Mouse (Mus musculus): ENCODE results near the gene Bub1. TPM values are rescaled to one million over a fixed set of nuclear protein-coding genes. Genes with fewer than 3 reads are reported as not detected.

Gene Bub1
- polyA plus RNA-seq, 1 experiment from 2014 or later = 23.2 TPM

GRCm38 (mm10) chr2:127774578-127774941 is 57.1 kb downstream of the Bub1 start:
- no peak overlapping the region for H3K4me2 ChIP-seq (ENCODE audit: low read length)
- peaks cover 26% of the 10 kb centered on the region for H3K36me3 ChIP-seq (ENCODE audit: control insufficient read depth, insufficient read depth, low read length)
- H3K4me3 ChIP-seq (ENCODE audit: control insufficient read depth in 1 of 2, insufficient read depth in 1 of 2, low read depth in 1 of 2, low read length in 2 of 2) = no peak overlapping the region
- no peaks in the 10 kb centered on the region for H3K4me1 ChIP-seq (ENCODE audit: control insufficient read depth in 2 of 2, insufficient read depth in 2 of 2, low read length in 2 of 2)
- H3K27me3 ChIP-seq (ENCODE audit: control insufficient read depth, insufficient read depth, low read length) = no peaks in the 10 kb centered on the region
- no peak overlapping the region for H3K9ac ChIP-seq (ENCODE audit: low read length)
- H3K27ac ChIP-seq (replicated peaks in 1 of 2; ENCODE audit: control insufficient read depth in 1 of 2, insufficient read depth in 1 of 2, low read depth in 2 of 2, low read length in 2 of 2) = no peak overlapping the region
- no peaks in the 10 kb centered on the region for H3K9me3 ChIP-seq (ENCODE audit: control insufficient read depth, low read length)
- 46% methylated on average over 1 of the region's 1 CpGs for WGBS
- no peak for ATAC-seq (ENCODE audit: insufficient number of reproducible peaks, insufficient read depth, low FRiP score, low read depth)

GRCm38 (mm10) chr2:127773938-127774577 is 57.6 kb downstream of the Bub1 start:
- no peak for ATAC-seq (ENCODE audit: insufficient number of reproducible peaks, insufficient read depth, low FRiP score, low read depth)
- WGBS = 54% methylated on average over 15 of the region's 15 CpGs
- H3K9me3 ChIP-seq (ENCODE audit: control insufficient read depth, low read length) = no peaks in the 10 kb centered on the region
- H3K4me2 ChIP-seq (ENCODE audit: low read length) = no peak overlapping the region
- no peak overlapping the region for H3K9ac ChIP-seq (ENCODE audit: low read length)
- H3K27me3 ChIP-seq (ENCODE audit: control insufficient read depth, insufficient read depth, low read length) = no peaks in the 10 kb centered on the region
- H3K4me3 ChIP-seq (ENCODE audit: control insufficient read depth in 1 of 2, insufficient read depth in 1 of 2, low read depth in 1 of 2, low read length in 2 of 2) = no peak overlapping the region
- H3K27ac ChIP-seq (replicated peaks in 1 of 2; ENCODE audit: control insufficient read depth in 1 of 2, insufficient read depth in 1 of 2, low read depth in 2 of 2, low read length in 2 of 2) = no peak overlapping the region
- no peaks in the 10 kb centered on the region for H3K4me1 ChIP-seq (ENCODE audit: control insufficient read depth in 2 of 2, insufficient read depth in 2 of 2, low read length in 2 of 2)
- H3K36me3 ChIP-seq (ENCODE audit: control insufficient read depth, insufficient read depth, low read length) = peaks cover 24% of the 10 kb centered on the region

DNA sequence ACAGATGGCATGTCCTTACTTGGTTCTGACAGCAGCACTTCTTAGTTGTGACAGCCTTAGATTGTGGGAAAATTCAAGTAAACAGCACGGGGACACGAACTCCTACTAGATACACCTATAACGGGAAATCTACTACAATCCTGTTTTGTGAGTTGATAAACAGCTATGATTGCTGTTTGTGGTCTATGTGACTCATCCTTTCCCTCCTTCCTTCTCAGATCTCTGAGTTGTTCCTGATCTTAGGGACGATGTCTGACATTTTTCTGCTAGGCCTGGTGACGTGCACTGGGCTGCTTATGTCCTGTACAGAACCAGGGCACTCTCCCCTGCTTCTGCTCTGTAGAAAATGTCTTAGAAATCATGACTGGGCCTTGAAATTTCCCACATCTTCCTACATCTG is 70.1 kb downstream of the Bub1 start:
- Histone ChIP-seq H3K4me3 (ENCODE audit: control insufficient read depth in 1 of 2, insufficient read depth in 1 of 2, low read depth in 1 of 2, low read length in 2 of 2) (no peak overlapping the region), H3K9ac (ENCODE audit: low read length) (no peak overlapping the region)
- no peak for ATAC-seq (ENCODE audit: insufficient number of reproducible peaks, insufficient read depth, low FRiP score, low read depth)

DNA sequence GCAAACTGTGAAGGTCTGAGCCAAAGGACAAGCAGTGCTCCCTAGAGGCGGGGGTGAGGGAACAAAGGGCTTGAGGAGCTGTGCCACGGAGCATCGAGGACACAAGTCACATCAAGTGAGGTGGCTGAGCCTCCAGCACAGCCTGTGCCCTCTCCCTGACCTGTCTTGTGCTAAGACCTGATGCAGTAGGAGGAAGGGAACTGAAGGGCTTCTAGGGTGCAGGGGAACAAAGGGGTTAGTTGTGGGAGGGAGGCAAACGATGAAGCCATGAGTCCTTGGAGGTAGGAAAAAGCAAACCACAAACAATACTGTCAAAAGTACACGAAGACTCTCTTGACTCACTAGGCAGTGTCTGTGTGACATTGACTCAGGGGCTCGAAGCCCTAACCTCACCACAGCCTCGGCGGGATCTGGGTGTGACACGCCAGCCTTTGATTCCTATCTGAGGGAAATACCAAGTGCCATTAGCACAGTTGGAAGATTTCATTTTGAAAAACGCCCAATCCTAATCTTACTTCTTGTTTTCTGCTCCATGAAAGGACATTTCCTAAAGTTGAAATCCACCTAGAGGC is 71.2 kb downstream of the Bub1 start:
- H3K4me1 ChIP-seq (ENCODE audit: control insufficient read depth in 2 of 2, insufficient read depth in 2 of 2, low read length in 2 of 2) = peaks cover 3 to 19% of the 10 kb centered on the region in 2 experiments

More for the DNA sequence above, 70.1 kb downstream of the Bub1 start:
- Histone ChIP-seq H3K27me3 (ENCODE audit: control insufficient read depth, insufficient read depth, low read length) (no peaks in the 10 kb centered on the region), H3K36me3 (ENCODE audit: control insufficient read depth, insufficient read depth, low read length) (peaks cover 16% of the 10 kb centered on the region; the same call in 1 of the 2 replicates), H3K27ac (replicated peaks in 1 of 2; ENCODE audit: control insufficient read depth in 1 of 2, insufficient read depth in 1 of 2, low read depth in 2 of 2, low read length in 2 of 2) (no peak overlapping the region), H3K4me1 (ENCODE audit: control insufficient read depth in 2 of 2, insufficient read depth in 2 of 2, low read length in 2 of 2) (peaks cover 3 to 19% of the 10 kb centered on the region in 2 experiments), H3K4me2 (ENCODE audit: low read length) (no peak overlapping the region), H3K9me3 (ENCODE audit: control insufficient read depth, low read length) (no peaks in the 10 kb centered on the region)
- WGBS = 74% methylated on average over 5 of the region's 5 CpGs

GRCm38 (mm10) chr2:127760014-127760413 is 71.7 kb downstream of the Bub1 start:
- Histone ChIP-seq H3K27ac (replicated peaks in 1 of 2; ENCODE audit: control insufficient read depth in 1 of 2, insufficient read depth in 1 of 2, low read depth in 2 of 2, low read length in 2 of 2) (no peak overlapping the region), H3K4me3 (ENCODE audit: control insufficient read depth in 1 of 2, insufficient read depth in 1 of 2, low read depth in 1 of 2, low read length in 2 of 2) (no peak overlapping the region), H3K27me3 (ENCODE audit: control insufficient read depth, insufficient read depth, low read length) (no peaks in the 10 kb centered on the region), H3K4me2 (ENCODE audit: low read length) (no peak overlapping the region), H3K36me3 (ENCODE audit: control insufficient read depth, insufficient read depth, low read length) (0 out of 2 replicates have a peak, but pooled peaks cover 12% of the 10 kb centered on the region), H3K9ac (ENCODE audit: low read length) (no peak overlapping the region; the same call in 1 of the 2 replicates), H3K9me3 (ENCODE audit: control insufficient read depth, low read length) (no peaks in the 10 kb centered on the region), H3K4me1 (ENCODE audit: control insufficient read depth in 2 of 2, insufficient read depth in 2 of 2, low read length in 2 of 2) (peaks cover 3 to 19% of the 10 kb centered on the region in 2 experiments)
- no peak for ATAC-seq (ENCODE audit: insufficient number of reproducible peaks, insufficient read depth, low FRiP score, low read depth)
- 80% methylated on average over 6 of the region's 6 CpGs for WGBS

More for the DNA sequence above, 71.2 kb downstream of the Bub1 start:
- H3K27ac ChIP-seq (replicated peaks in 1 of 2; ENCODE audit: control insufficient read depth in 1 of 2, insufficient read depth in 1 of 2, low read depth in 2 of 2, low read length in 2 of 2) = no peak overlapping the region
- no peak overlapping the region for H3K4me2 ChIP-seq (ENCODE audit: low read length)
- no peak for ATAC-seq (ENCODE audit: insufficient number of reproducible peaks, insufficient read depth, low FRiP score, low read depth)
- H3K9ac ChIP-seq (ENCODE audit: low read length) = no peak overlapping the region; the same call in 1 of the 2 replicates
- H3K4me3 ChIP-seq (ENCODE audit: control insufficient read depth in 1 of 2, insufficient read depth in 1 of 2, low read depth in 1 of 2, low read length in 2 of 2) = no peak overlapping the region
- WGBS = 69% methylated on average over 10 of the region's 10 CpGs
- H3K36me3 ChIP-seq (ENCODE audit: control insufficient read depth, insufficient read depth, low read length) = peaks cover 15% of the 10 kb centered on the region; the same call in 1 of the 2 replicates
- H3K9me3 ChIP-seq (ENCODE audit: control insufficient read depth, low read length) = no peaks in the 10 kb centered on the region
- H3K27me3 ChIP-seq (ENCODE audit: control insufficient read depth, insufficient read depth, low read length) = no peaks in the 10 kb centered on the region

DNA sequence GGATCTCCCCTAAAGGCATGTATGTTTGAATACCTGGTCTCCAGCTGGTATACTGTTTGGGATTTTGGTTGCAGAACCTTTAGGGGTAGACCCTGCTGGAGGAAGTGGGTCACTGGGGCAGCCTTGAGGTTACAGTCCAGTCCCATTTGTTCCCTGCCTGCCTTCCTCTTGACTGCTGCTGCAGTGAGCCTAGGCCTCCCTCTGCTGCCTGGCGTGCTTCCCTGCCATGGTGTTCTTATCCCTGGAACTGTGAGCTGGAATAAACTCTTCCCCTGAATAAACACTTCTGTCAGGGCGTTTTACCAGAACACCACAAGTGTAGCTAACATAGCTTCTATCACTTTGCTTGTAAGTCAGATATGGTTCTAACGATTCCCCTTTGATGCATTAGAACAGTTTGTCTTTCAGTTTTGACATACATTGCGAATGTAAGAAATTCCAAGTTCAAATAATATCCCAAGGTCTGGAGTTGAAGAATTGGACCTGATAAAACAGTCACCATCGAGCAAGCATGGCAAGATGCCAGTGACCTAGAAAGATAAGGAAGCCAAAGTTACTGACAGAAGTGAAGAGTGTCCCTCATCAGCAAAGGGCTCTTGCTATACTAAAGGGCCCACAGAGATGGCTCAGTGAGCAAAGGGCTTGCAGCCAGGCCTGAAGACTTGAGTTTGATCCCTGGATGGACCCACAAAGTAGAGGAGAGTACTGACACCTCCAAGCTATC is 72.3 kb downstream of the Bub1 start:
- peaks cover 3 to 19% of the 10 kb centered on the region in 2 experiments for H3K4me1 ChIP-seq (ENCODE audit: control insufficient read depth in 2 of 2, insufficient read depth in 2 of 2, low read length in 2 of 2)
- WGBS = 30% methylated on average over 5 of the region's 5 CpGs

GRCm38 (mm10) chr2:127757171-127757570 is 74.5 kb downstream of the Bub1 start:
- Histone ChIP-seq H3K9me3 (ENCODE audit: control insufficient read depth, low read length) (no peaks in the 10 kb centered on the region), H3K4me2 (ENCODE audit: low read length) (peak overlapping the region; percentile 26; the same call in 1 of the 2 replicates), H3K27ac (replicated peaks in 1 of 2; ENCODE audit: control insufficient read depth in 1 of 2, insufficient read depth in 1 of 2, low read depth in 2 of 2, low read length in 2 of 2) (no peak overlapping the region), H3K36me3 (ENCODE audit: control insufficient read depth, insufficient read depth, low read length) (0 out of 2 replicates have a peak, but pooled peaks cover 8% of the 10 kb centered on the region), H3K9ac (ENCODE audit: low read length) (peak overlapping the region; percentile 35), H3K4me3 (ENCODE audit: control insufficient read depth in 1 of 2, insufficient read depth in 1 of 2, low read depth in 1 of 2, low read length in 2 of 2) (no peak overlapping the region), H3K4me1 (ENCODE audit: control insufficient read depth in 2 of 2, insufficient read depth in 2 of 2, low read length in 2 of 2) (peaks cover 3 to 19% of the 10 kb centered on the region in 2 experiments), H3K27me3 (ENCODE audit: control insufficient read depth, insufficient read depth, low read length) (no peaks in the 10 kb centered on the region)
- no peak for ATAC-seq (ENCODE audit: insufficient number of reproducible peaks, insufficient read depth, low FRiP score, low read depth)
- WGBS = 28% methylated on average over 8 of the region's 8 CpGs

More for the DNA sequence above, 72.3 kb downstream of the Bub1 start:
- Histone ChIP-seq H3K9me3 (ENCODE audit: control insufficient read depth, low read length) (no peaks in the 10 kb centered on the region), H3K27me3 (ENCODE audit: control insufficient read depth, insufficient read depth, low read length) (no peaks in the 10 kb centered on the region), H3K36me3 (ENCODE audit: control insufficient read depth, insufficient read depth, low read length) (0 out of 2 replicates have a peak, but pooled peaks cover 12% of the 10 kb centered on the region), H3K4me2 (ENCODE audit: low read length) (no peak overlapping the region), H3K27ac (replicated peaks in 1 of 2; ENCODE audit: control insufficient read depth in 1 of 2, insufficient read depth in 1 of 2, low read depth in 2 of 2, low read length in 2 of 2) (peak overlapping the region in 1 of 2 experiments; percentile 42; a peak in 2 of 4 replicates), H3K9ac (ENCODE audit: low read length) (no peak overlapping the region), H3K4me3 (ENCODE audit: control insufficient read depth in 1 of 2, insufficient read depth in 1 of 2, low read depth in 1 of 2, low read length in 2 of 2) (no peak overlapping the region)
- no peak for ATAC-seq (ENCODE audit: insufficient number of reproducible peaks, insufficient read depth, low FRiP score, low read depth)
